Mouse (Mus musculus) common myeloid progenitor, adult 5-6 weeks (primary cell): ENCODE measurements around the gene Pbld2. TPM values are rescaled to one million over a fixed set of nuclear protein-coding genes. Genes with fewer than 3 reads are reported as not detected.

Experiments used
- ATAC-seq: replicated peaks from 2 replicates; pipeline ENCODE4 v1.8.0; 2016; ENCODE audit warnings: low read depth, mild to moderate bottlenecking, moderate TSS enrichment, inconsistent platforms; ENCODE audit not compliant: poor library complexity, severe bottlenecking
- total RNA-seq: library from RNA; stranded (forward); fragments of 200-1000, 187-1606 nt; gene quantifications from 2 replicates; pipeline ENCODE4 v1.2.3, GENCODE M21; 2017

Pbld2 gene
- total RNA-seq, result 0.09 TPM in 1 of 2 replicates, not detected in the other

DNA sequence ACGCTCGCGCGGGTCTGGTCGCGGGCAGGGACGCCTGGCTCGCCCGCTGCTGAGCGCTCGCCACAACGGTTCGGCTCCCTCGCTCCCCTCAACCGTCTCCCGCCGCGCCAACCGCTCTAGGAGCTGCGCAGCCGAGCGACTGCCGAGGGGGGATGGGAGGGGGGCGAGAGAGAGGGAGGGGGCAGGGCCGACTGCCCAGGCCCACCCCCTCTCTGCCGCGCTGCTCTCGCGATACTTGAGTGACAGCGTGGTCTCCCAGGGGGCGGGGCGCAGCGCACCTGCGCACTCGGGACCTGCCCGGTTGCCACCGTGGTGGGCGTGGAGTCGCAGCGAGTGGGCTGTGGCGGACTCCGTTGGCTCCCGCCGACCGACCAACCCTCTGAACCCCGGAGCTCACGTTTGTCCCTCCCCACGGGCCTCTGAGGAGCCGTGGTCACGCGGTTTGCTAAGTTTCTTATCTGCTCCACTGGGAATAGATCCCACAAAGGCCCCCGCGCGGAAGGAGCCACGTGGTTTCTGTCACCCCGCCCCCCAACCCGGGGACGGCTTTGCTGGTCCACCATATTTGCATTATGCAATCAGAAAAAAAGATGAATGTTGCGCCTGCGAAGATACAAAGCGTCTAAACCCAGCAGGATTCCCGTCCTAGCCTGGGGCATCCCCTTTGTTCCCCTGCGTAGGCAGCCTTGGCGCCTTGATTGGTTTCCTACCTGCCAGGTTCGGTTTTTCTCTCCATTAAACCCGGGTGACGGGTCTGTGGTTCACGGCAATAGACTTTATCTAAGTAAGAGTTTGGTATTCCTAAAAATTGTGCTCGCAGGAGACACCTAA is at the start of gene Pbld2, which contains the start of gene Hnrnph3:
TSS of gene Pbld2 (plus strand) at position 567 of the 831 bp plus-strand sequence.
TSS of gene Hnrnph3 (minus strand) at position 469 of the 831 bp plus-strand sequence.
- peak; percentile 79 for ATAC-seq

DNA sequence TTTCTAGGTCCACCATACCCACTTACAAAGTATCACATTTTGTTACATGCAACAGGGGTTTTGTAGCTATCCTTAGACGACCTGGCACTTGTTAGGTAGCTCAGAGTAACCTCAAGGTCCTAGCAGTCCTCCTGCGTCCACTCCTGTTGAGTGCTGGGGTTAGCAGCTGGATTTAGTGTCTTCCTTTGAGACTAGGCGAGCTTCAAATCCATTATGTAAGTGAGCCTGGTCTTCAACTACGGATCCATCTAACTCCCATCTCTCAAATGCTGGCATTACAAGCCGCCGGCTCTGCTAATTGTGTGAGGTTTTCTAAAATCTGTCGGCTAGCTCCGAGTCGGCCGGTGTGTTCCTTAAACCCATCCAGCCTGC is 44.5 kb upstream of the Pbld2 start:
- no peak for ATAC-seq

DNA sequence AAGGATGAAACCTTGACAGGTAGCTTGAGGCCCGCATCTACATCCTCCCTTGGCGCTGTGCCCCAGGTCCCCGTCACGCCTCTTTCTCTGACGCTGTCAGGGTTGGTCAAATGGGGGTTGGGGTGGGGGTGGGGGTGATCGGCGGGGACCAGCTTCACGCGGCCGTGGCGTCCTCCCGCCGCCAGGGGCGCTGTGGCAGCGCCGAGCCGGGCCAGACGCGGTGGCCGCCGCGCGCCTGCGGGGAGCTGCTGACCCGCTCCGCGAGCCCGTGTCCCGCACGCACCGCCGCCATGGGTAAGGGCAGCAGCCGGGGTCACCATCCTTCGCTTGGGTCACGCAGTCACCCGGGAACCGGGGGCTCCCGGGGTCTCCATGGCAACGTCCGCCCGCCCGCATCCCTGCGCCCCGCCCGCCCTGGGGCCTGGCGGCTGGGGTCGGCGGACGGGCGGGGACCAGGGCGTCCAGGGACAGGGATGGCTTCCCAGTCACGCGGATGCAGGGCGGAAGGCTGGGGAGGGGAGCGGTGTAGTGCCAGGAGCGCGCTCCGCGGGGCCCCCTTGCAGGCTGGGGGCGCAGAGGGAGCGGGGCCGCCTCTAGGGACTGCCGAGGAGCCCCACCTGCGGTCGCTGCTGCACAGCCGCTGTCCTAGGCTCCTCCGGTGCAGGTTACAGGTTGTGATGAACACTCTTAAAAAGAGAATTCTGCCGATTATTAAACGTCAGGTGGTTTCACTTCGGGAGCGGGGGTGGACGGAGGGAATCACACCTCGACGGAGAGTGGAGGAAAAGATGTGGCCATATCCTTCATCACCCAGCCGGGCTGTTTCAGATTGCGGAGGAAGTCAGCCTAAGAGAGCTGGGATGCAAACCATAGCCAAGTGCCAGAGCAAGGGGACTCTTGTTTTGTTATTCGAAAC is 43.8 kb upstream of the Pbld2 start, which contains the start of gene Rufy2:
TSS of gene Rufy2 (plus strand) at position 185 of the 916 bp plus-strand sequence.
- ATAC-seq, result peak; percentile 70

DNA sequence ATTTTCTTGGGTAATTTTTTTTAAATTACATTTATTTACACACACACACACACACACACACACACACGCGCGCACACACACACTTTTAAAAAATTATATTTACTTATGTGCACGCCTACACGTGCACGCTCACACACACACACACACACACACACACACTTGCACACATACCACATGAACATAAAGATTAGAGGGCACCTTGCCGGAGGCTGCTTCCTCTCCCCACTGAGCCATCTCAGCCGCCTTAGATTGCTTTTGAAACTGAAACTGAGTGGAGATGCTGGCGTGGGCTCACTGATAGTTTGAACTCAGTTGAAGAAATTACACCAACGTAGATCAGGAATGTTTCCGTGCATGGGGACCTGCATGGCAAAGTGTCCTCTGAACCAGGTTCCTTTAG is 40.0 kb upstream of the Pbld2 start:
- ATAC-seq, result no peak

DNA sequence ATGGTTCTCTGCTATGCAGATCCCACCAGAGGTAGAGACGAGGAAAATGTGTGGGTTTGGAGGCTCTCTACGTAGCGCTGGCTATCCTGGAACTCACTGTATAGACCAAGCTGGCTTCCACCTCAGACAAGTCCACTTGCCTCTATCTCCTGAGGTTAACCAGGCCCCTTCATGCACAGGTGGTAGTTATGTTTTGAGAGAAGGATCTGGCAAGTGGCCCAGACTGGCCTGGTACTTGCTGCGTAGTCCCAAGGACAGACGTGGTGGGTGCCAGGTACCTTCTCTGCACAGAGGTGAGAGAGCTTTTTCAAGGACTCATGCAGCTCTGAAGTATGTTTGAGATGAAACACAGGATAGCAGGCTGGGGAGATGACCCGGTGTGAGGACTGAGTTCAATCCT is 39.6 kb upstream of the Pbld2 start:
- ATAC-seq, result no peak

DNA sequence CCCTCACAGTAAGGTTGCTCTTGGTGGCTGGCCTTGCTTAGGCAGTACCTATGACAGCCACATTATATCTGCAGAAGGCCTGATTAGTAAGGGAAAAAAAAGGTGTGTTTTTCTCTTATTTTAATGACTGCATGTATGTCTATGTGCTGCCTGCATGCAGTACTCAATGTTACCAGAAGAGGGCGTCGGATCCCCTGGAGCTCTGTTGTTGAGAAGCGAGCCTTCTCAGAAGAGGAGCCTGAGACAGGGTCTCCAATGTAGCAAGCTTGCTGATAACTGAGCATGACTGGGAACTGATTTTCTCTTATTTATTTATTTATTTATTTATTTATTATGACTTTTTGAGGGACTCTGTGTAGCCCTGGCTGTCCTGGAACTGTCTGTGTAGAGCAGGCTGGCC is 36.8 kb upstream of the Pbld2 start:
- ATAC-seq, result peak; percentile 39; the same call in 1 of the 2 replicates

DNA sequence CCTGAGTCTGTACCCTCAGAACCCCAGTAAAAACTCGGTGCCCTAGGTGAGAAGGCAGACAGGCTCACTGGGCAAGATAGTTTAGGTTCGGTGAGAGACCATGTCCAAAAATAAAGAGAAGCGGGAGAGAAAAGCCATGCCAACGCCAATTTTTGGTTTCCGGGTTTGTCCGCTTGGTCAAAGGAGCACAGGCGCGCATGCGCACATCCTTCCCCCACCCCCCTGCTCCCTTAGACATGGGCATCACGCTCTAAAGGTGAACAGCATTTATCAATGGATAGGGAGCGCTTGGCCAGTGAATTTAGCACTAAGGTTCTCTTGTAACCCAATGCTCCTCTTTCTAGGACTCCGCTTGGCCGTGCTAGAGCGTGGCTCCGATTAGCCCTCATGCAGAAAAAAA is 33.5 kb upstream of the Pbld2 start:
- no peak for ATAC-seq

DNA sequence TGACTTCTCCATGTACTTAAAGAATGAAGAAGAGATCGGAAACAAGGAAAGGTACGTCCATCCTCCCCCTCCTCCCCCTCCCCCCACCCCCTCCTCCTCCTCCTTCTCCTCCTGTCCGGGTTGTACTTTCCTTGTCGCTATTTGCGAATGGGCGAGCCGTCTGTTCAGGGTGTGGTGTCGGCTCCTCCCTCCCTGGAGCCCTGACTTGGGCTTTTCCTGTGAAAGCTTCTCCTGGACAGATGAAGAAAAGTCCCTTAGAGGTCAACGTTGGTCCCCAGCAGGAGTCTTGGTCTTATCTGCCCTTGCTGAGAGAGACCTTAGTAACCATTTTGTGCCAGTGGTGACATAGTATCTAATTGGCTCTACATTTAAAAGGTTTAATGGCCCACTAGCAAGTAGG is 30.1 kb upstream of the Pbld2 start:
- no peak for ATAC-seq

DNA sequence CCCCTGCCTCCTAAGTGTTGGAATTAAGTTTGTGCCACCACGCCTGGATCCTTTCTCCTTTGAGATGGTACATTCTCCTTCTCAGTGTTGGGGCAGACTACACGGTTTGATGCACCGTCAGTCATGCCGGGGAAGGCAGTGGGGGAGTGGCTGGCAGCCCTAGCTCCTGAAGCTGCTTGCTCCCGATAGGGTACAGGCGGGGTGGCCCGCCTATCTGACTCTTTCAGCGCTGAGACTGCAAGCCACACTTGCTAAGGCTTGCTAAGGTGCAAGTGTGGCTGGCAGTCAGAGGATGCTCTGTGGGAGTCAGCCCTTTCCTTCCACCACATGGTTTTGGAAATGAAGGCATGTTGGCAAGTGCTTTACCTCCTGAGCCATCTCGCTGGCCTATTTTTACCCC is 23.5 kb upstream of the Pbld2 start:
- ATAC-seq, result no peak; the same call in 1 of the 2 replicates

DNA sequence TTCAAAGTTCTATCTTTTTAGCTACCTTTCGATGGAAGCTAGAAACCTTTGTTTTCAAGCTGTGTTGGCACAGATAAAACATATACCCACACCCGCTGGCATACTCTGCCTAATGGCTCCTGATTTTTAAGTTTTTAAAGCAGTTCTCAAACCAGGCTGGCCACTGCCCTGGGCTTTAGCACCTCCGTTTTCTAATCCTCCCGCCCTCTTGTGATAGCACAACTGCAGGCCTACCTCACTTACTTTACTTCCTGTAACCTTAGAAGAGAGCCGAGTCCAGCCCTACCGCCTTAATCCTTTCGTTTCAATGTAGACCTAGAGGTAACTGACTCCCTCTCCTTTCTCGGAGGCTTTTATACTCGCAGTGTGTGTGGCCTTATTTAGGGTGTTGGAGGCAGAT is 20.9 kb upstream of the Pbld2 start:
- no peak for ATAC-seq

DNA sequence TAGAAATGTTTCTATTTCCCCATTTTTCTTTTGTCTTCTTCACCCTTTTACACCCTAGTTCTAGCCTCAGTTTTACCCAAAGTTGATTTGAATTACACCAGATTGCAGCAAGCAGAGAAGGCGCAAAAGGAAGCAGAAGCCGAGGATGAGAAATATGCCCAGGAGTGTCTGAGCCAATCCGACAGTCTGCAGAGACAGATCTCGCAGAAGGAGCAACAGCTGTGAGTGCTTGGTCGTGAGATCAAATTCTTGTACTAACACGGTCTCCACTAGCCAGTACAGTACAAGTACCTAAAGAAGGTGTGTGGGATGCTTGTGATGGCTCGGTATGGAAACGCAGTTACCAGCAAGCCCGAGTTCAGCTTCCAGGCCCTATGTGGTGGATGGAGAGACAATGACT is 19.6 kb upstream of the Pbld2 start:
- no peak for ATAC-seq

DNA sequence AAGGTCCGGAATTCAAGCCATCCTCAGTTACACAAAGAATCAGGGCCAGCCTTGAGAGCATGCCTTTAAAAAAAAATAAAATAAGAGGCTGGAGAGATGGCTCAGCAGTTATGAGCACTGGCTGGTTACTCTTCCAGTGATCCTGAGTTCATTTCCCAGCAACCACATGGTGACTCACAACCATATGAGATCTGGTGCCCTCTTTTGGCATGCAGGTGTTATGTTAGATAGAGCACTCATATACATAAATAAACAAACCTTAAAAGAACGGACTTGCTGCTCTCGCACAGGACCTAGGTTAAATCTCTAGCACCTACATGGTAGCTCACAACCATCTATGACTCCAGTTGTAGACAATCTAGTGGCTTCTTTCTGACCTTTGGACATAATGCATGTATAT is 15.9 kb upstream of the Pbld2 start:
- ATAC-seq, result no peak

DNA sequence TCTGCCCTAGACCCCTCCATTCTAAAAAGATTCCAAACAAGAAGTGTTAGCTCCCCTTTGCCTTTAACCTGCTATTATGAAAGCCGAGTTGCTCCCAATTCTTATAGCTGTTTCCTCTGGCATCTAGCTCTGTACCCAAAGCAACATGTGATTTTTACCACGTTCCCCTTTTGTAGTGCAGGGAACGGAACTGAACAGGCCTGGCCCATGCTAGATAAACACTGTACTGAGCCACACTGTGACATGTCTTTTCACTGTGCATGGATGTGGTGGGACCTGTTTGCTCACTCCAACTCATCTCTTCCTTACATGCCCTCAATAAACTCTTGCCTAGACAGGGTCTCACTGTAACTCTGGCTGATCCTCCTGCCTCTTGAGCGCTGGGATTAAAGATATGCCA is 13.8 kb upstream of the Pbld2 start:
- peak; percentile 98 for ATAC-seq

DNA sequence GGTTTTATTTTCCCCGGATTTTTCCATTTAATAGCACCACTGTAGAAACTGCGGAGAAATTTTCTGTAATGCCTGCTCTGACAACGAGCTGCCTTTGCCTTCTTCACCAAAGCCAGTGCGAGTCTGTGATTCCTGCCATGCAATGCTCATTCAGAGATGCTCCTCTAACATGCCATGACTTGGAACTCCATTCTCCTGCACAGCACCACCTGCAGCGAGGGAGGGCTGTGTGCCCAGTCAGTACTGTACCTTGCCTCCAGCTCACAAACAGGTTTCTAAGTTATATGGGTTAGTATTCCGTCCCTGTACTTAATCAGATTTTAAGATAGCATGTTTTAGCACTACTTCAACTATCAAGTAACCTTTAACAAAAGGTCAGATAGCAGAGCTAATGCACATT is 12.6 kb upstream of the Pbld2 start:
- ATAC-seq, result no peak

DNA sequence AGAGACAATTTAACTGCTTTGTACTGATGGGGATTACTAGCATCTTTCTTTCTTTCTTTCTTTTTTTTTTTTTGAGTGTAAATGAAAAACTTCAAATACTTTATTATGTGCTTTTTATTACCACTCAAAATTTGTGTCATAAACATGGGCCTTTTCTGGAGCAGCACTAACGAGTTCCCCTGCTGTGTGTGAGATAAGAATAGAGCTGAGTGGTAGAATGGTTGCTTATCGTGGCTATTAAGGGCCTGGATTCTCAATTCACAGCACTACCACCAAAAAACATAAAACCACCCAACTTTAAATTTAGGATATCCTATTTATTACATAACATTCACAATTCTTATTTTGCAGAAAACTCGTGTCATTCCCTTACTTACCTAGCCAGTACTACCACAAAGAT is 10.6 kb upstream of the Pbld2 start:
- ATAC-seq, result no peak

DNA sequence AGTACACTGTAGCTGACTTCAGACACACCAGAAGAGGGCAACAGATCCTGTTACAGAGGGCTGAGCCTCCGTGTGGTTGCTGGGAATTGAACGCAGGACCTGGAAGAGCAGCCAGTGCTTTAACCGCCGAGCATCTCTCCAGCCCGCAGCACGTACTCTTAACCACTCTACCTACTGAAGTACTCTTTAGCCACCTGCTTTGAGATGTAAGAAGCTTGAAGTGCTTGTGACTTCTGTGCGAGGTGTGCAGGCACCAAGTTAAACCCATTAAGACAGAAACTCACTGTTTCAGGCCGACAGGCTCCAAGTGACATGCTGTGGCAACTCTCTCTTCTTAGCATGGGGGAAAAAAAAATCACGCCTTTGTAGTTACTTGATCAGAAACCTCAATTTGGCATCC is 9.9 kb upstream of the Pbld2 start:
- ATAC-seq, result no peak

DNA sequence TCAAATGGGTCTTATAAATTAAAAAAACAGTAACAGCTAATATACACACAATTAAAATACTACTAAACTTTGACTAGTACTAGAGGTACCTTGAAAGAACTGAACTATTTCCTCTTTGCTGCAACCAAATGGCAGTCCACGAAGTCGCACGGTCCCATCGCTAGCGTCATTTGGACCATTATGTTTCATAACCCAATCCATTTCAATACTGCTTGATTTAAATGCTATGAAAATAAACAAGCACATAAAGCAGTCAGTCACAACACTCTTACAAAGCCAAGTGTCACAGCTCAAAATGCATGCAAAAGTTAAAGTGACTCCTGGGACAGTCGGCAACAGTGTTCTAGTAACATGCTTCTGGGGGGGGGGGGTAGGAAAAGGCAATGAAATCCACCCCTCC is 4.8 kb upstream of the Pbld2 start:
- ATAC-seq, result no peak

DNA sequence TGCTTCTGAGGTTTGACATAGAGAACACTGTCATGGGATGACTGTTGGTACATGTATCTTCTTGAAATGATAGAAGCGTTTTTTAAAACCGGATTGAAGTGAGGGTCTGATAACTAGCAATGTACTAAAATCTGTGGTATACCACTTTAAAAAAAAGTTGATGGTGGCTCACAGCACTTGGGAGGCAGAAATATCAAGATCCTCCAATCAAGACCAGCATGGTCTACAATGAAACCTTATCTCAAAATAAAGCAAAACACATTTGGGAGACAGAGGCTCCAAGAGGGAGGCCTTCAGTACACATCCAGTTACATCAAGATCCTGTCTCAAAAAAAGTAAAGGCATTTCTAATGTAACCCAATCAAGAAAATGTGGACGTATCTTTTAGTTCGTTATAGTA is 2.4 kb upstream of the Pbld2 start:
- ATAC-seq, result no peak

DNA sequence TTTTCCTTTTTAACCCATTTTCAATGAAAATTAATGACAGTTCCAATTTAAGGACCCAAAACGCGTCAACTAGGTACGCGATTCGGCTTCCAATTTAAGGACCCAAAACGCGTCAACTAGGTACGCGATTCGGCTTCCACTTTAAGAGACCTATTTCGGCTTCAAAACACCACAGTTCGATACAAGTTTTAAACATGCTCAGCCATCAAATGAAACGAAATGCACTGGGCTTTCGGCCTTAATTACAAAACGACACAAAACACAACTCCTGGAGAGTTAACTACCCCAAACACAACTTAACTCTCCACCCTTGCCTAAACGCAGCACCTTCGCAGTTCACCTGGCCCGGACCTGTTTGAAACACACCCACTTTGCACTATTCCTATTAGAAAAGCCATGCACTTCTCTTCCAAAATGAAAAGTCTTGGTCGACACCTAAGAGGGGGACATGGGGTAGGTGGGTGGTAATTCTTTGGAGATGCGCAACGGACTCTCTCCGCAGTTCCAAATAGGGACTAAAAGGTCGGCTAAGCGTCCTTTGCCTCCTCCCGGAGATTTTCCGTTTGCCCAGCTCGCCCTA is 1.5 kb upstream of the Pbld2 start:
- no peak for ATAC-seq

DNA sequence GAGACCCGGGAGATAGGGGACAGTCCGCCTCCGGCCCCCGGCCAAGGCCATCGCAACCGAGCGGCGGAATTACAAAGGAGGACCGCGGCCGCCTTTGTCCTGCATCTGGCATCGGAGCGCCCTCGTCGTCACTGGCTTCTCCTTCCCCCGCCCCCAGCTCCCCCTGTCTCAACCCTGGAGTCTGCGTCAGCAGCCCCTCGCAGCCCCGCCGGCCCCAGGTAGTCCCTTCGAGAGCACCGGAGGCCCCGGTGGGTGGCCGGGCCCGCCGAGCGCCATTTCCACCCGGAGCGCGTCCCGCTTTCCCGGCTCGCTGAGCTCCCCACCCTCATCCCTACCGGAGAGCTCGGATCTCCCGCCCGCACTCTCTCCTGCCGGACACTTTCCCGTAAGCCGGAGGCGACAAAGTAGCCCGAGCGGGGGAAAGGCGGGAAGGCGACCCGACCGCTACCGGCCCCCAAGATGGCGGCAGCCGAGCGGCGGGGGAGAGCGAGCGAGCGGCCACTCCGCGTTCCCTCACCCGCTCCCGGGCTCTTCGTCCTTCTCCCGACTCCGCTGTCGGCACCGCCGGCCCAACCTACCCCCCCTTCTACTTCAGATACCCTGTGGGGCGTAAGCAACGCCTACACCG is 880 bp upstream of the Pbld2 start:
- ATAC-seq, result 0 out of 2 replicates have a peak, but pooled peaks have one; percentile 7
